Mouse (Mus musculus) kidney, postnatal 10 days (tissue): Measurements from ENCODE around the gene Krt39.
A peak's percentile ranks its signal among the peaks of the same experiment; 100 is the strongest.

ENCODE experiments used
- DNase-seq: peaks from one replicate; pipeline ENCODE4 v3.0.0; 2021; ENCODE audit warnings: mixed read lengths

Gene Krt39

GRCm38 (mm10) chr11:99521288-99521860 lies at the start of gene Krt39:
TSS of gene Krt39 (minus strand) at chr11:99521338.
- DNase-seq, result no peak

GRCm38 (mm10) chr11:99566530-99566929 lies 45.4 kb upstream of the Krt39 start, which contains the start of gene Krtap3-1:
TSS of gene Krtap3-1 (minus strand) at chr11:99566630.
- DNase-seq, result no peak

DNA sequence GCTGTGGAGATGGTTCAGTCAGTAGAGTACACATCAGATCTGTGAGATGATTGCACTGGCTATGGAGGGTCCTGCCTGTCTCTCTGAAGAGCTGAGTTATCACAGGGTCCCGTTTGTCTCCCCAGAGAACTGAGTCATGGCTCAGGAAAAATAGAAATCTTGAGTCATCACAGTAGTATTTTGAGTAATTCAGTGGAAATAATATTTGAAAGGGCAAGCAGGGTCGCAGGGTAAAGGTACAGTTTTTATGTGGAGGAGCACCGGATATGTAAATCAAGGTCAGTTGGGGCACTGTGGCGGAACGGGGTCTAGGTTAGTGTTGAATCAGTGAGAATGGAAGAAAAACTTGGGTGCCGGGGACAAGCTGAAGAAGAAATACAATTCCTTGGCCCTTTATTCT lies 41.4 kb upstream of the Krt39 start:
- DNase-seq, result no peak

DNA sequence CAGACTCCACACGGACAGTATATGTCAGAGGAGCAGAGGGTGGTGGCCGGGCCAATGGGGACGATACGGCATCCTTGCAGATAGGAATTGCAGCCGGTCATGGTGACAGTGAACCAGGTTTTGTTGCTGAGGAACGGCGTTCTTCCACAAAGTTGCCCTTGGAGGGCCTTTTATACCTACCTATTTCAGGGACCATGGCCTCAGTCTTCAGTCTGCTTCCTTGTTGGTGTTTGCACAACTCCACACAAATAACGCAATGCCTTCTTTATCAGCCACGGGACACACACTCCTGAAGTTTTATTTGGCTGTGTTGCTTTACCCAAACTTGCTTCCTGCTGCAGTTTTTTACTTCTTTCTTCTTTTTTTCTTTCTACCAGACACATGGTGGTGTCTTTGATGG lies 38.2 kb upstream of the Krt39 start, which contains the start of gene Gm11939:
Gene Gm11939 (minus strand): TSS at position 101 of the 400 bp plus-strand sequence.
- no peak for DNase-seq

DNA sequence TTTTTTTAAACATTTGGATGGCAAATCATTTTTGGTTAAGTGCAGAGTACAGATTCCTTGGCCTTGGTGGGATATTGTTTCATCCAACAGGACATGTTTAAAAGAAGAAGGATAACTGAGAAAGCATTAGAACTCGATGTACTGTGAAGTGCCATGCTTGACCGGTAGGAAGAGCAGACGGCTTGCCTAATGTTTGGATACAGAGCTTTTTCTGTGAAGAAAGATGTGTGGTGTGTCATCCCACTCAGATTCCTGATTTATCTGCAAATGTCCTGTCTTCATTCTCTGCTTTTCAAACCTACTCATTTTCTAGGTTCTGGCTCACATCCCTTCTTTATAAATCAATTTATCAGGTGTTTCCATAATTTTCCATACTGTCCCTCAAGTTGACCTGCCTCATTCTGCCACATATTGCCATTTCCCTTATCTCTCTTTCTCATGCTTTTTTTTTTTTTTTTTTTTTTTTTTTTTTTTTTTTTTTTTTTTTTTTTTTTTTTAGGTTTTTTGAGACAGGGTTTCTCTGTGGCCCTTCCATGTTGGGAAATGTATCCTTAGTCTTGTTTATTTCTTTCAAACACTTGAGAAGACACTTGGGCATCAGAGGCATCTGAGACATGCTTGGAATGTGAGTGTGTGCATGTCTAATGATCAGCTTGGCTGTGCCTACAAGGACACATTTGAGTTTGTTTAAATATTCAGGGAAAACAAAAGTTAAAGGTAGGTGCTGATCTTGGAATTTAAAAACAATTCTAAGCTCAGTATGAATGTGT lies 37.0 kb upstream of the Krt39 start:
- DNase-seq, result no peak

DNA sequence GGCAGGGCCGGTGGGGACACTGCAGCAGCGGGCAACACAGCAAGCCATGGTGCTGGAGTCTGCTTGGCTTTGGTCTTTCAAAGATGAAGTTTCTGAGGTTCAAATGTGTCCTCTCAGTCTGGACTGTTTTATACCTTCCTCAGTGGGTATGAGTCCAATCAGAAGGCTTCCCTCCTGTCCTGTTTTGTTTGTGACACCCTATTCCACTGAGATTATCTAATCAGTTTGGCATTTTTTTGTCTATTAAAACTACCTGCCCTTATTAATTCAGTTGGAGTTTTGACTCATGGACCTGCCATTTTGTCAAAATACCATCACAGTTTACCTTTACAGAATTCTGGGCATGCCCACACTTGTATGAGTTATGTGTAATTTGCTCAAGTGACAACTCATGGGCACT lies 35.6 kb upstream of the Krt39 start, which contains the start of gene Krtap3-2:
Gene Krtap3-2 (minus strand): TSS at position 101 of the 400 bp plus-strand sequence.
- no peak for DNase-seq

DNA sequence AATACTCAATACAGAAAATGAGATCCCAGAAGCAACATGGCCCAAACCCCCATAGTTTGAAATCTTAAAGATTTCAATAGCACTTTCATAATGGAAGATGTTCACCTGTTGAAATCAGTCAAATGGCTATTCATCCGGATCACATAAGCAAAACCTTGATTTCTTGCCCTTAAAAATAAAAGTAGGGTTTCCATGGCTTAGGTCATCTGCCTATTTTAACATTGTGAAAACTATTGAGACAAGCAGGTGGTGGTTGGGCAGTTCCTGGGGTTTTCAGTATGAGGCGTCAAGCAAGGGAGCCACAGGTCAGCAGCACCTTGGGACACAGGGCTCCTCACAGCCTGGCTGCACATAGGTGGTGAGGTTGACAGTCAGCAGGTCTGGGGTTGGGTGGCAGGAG lies 35.1 kb upstream of the Krt39 start:
- DNase-seq, result no peak

GRCm38 (mm10) chr11:99550765-99551164 lies 29.6 kb upstream of the Krt39 start, which contains the start of gene Krtap3-3:
TSS of gene Krtap3-3 (minus strand) at chr11:99550865.
- no peak for DNase-seq

DNA sequence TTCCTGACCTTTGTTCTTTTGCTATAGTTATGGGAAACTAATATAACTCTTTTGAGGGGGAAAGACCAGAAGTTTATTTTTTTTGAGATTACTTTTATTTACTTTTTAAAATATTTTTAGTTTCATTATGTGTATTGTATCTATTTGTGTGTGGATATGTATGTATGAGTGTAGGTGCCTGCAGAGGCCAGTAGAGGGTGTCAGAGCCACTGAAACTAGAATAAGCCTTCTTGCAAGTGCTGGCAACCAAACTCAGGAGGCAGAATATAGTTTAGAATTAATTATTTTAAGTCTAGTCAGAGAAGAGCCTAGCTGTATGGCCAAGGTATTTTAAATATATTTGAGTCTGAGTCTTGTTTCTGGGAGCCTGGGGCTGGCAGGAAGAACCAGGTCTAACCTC lies 26.8 kb upstream of the Krt39 start:
- DNase-seq, result no peak

DNA sequence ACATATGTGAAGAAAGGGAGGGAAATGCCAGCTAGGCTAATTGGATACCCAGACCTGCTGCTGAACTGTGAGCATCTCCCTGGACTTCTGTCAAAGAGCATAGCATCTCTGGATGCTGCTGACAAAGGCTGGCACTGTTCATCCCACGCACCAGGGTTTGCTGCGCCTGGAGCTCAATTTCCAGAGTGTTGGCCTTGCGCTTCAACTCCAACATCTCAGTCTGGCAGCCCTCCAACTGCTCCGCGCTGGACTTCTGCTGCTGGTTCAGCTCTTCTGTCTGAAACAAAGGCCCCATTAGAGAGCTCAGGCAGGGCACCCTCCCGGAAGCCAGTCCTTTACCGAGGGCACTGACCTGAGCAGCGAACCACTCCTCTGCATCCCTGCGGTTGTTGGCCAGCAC lies 18.6 kb upstream of the Krt39 start:
- DNase-seq, result peak; percentile 65

DNA sequence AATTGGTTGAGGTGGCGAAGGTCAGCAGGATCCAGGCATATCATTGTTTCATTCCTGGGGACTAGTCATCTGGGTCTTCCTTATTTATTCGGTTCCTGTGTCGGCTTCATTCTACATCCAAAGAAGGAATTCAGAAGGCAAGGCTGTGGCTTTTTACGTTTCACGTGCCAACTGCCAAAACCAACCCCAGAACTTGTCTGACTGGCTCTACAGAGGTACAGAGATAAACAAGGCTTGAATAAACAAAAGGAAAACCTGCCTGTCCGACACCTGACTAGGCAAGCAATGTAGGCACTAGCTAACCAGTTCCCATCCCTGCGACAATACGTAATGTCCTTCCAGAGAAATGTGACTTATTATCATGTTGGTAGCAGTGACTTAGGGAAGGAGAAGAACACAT lies 7.0 kb downstream of the Krt39 start:
- peak; percentile 8 for DNase-seq

GRCm38 (mm10) chr11:99500095-99500805 lies 20.9 kb downstream of the Krt39 start:
- DNase-seq, result no peak

- DNase-seq, result no peak
Observed at GRCm38 (mm10) chr11:99496460-99496859, 24.7 kb downstream of the Krt39 start.

GRCm38 (mm10) chr11:99494741-99495140 lies 26.4 kb downstream of the Krt39 start:
- DNase-seq, result no peak

DNA sequence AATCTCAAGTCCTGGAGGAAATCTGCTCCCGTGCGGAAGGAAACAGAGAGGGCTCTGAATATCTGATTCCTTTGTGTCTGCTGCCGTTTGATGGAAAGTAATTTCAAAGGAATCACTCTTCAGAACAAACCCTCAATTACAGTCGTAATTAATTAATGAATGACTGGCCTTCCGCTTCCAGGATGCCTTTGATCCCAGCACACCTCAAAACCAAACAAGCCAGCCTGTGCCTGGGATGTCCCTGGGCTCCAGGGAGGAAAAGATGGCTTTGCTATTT lies 27.6 kb downstream of the Krt39 start:
- no peak for DNase-seq

- peak; percentile 14 for DNase-seq
Observed at GRCm38 (mm10) chr11:99492733-99493573, 28.2 kb downstream of the Krt39 start, which contains the start of gene Krt23. TSS of gene Krt23 (minus strand) at chr11:99493137.

DNA sequence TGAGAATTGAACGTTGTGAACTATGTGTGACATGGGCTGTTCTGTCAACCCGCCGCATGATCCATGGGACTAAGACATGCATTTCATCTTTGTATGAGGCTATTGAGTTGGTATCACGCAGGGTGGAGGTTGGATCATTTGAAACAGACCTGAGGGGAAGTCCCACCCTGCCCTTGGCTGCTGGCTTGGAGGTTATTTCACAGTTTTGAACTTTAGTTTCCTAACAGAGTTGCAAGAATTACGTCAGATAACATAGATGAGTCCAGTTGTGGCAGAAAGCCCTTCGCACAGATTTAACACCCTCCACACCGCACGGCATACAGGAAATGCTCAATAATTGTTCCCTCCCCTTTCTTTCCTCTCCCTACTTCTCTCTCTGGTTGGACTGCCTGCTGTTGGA lies 30.1 kb downstream of the Krt39 start:
- no peak for DNase-seq

- DNase-seq, result no peak
Observed at GRCm38 (mm10) chr11:99490624-99491023, 30.5 kb downstream of the Krt39 start.

GRCm38 (mm10) chr11:99489233-99489632 lies 31.9 kb downstream of the Krt39 start:
- DNase-seq, result no peak

DNA sequence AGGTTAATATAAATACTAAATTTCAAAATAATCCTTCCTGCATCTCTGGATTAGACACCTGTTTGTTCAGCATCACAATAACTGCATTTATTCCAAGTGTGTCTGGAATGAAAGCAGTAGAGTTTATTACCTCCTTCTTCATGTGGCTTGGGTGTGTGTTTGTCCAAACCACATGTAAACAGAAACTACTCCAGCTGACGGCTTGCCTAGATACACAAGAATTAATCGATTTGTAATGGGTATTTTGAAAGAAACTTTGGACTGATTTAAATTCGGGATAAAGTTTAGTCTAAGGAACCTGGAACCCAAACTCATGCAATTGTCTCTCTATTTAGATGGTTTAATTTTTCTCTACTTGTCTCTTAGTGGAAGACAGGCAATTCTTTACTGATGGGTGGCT lies 46.2 kb downstream of the Krt39 start:
- no peak for DNase-seq

GRCm38 (mm10) chr11:99473433-99473832 lies 47.7 kb downstream of the Krt39 start:
- no peak for DNase-seq

DNA sequence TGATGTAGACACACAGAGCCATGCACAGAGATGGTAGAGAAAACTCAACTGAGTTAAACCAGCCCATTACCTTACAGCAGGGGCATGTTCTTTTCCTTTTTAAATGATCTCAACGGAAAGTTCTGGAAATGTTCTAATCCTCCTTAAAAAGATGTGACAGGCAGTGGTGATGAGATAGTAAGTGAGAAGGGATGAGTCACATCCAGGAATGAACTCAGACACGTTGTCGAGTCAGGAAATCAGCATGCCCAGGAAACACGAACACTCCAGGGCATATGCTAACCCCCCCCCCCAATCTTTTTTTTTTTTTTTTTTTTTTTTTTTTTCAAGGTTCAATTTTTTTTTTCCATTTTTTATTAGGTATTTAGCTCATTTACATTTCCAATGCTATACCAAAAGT lies 48.7 kb downstream of the Krt39 start:
- DNase-seq, result no peak

GRCm38 (mm10) chr11:99471946-99472345 lies 49.2 kb downstream of the Krt39 start:
- DNase-seq, result no peak
